Mouse (Mus musculus): ENCODE results near the gene Ptgdr. TPM values are rescaled to one million over a fixed set of nuclear protein-coding genes. Genes with fewer than 3 reads are reported as not detected.
"Not testable (repeated sequence)": the region's sequence is repeated elsewhere in the genome, so short reads cannot be mapped to it uniquely, and the experiment has no call there.

Ptgdr gene
- total RNA-seq, 2 experiments from 2014 or later: not detected

DNA sequence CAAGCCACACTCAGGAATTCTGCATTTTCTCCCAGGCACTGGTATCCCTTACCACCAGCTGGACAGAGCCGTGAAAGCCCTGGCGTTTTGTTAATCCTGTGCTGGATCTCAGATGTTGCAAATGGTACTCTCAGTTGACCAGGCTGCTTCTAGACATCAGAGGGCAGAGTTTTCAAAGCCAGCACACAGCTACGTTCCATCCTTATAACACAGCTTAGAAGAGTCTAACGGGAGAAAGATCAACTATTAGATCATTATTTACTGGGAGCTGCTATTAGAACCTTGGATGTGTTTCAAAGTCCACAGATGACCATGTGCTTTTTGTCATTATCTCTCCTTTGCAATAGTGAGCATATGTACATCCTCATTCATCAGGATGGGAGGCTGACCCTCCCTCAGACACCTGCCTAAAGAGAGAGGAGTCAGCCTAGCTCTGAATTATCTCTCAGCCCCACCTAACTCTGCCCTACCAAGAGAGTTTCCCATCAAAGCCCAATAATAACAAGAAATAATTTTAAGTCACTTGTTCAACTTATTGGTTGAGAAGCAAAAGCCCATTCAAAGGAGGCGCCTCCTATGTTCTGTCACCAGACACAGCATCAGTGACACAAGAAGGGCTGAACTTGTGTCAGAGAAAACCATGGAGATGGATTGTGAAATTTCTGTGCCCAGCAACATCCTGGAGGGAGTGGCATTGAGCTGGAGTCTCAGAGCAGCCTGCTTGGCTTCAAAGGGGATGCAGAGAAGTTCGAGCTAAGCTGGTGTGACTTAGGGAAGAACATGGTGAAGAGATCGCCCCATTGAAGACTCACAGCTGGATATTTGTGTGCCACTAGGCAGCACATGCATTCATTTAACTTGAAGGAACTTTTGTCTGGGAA is 37.8 kb downstream of the Ptgdr start:
- ATAC-seq (replicated peaks; ENCODE audit: low FRiP score, poor library complexity, severe bottlenecking): no peak

DNA sequence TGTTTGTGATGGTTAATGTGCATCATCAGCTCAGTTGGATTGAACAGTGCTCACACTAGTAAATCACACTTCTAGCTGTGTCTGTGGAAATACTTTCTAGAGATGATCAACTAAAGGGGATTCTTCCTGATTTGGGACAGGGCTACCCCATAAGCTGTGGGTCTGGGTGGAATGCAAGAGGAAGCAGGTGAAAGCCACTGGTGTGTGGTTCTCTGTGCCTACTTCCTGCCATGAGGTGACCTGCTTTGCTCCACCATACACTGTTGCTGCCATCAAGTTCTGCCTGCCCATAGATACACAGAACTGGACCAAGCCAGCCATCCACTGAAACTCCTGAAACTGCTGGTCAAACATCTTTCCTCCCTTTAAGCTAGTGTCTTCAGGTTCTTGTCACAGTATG is 46.0 kb downstream of the Ptgdr start:
- not testable (repeated sequence) for ATAC-seq (replicated peaks; ENCODE audit: low FRiP score, poor library complexity, severe bottlenecking)

Other genes starting within 250 kb of the Ptgdr start
- not detected in 2 replicates for gene Gm5624, start 231.4 kb downstream of the Ptgdr start, total RNA-seq (2015; ENCODE audit: low replicate concordance)
- not detected in 2 replicates for gene Gm5624, start 231.4 kb downstream of the Ptgdr start, total RNA-seq (2017; ENCODE audit: low replicate concordance)
- gene Gm8257, start 152.9 kb downstream of the Ptgdr start, total RNA-seq (2015; ENCODE audit: low replicate concordance): not detected in 2 replicates
- gene Gm8257, start 152.9 kb downstream of the Ptgdr start, total RNA-seq (2017; ENCODE audit: low replicate concordance): not detected in 2 replicates
- gene Gm8267, start 109.0 kb downstream of the Ptgdr start, total RNA-seq (2015; ENCODE audit: low replicate concordance): not detected in 2 replicates
- not detected in 2 replicates for gene Gm8267, start 109.0 kb downstream of the Ptgdr start, total RNA-seq (2017; ENCODE audit: low replicate concordance)
- gene Ptger2, start 128.8 kb upstream of the Ptgdr start, total RNA-seq (2015; ENCODE audit: low replicate concordance): 0.21 and 1.7 TPM in 2 replicates
- gene Ptger2, start 128.8 kb upstream of the Ptgdr start, total RNA-seq (2017; ENCODE audit: low replicate concordance): 0.42 and 0.85 TPM in 2 replicates

All from erythroblast, adult 5-6 weeks (primary cell).